Mouse (Mus musculus) spleen, embryonic (tissue): ENCODE results near the gene Cep95.
"Not testable (repeated sequence)": the region's sequence is repeated elsewhere in the genome, so short reads cannot be mapped to it uniquely, and the experiment has no call there.

Experiments
- CTCF ChIA-PET: fragments of 350-600 bp; sonication (Branson Sonifier 250); formaldehyde crosslinking; loops from one replicate; lab custom pipeline; 2022; lab: Charles Lee

Gene Cep95

GRCm38 (mm10) chr11:106802069-106802627, 13.1 kb downstream of the Cep95 start:
- CTCF ChIA-PET = no interaction called here

GRCm38 (mm10) chr11:106807442-106807841, 18.4 kb downstream of the Cep95 start:
- CTCF ChIA-PET = not testable (repeated sequence)

- CTCF ChIA-PET = no interaction called here
These were observed 23.5 kb downstream of the Cep95 start for GRCm38 (mm10) chr11:106812410-106813136.

- CTCF ChIA-PET = no interaction called here
These were observed 25.7 kb downstream of the Cep95 start for GRCm38 (mm10) chr11:106814601-106815320.

GRCm38 (mm10) chr11:106815331-106815730, 26.3 kb downstream of the Cep95 start:
- CTCF ChIA-PET = no interaction called here

- CTCF ChIA-PET = no interaction called here
These were observed 26.7 kb downstream of the Cep95 start for GRCm38 (mm10) chr11:106815761-106816160.

- CTCF ChIA-PET = no interaction called here
These were observed 27.3 kb downstream of the Cep95 start for GRCm38 (mm10) chr11:106816316-106816715.

- CTCF ChIA-PET = no interaction called here
These were observed 28.1 kb downstream of the Cep95 start for GRCm38 (mm10) chr11:106817156-106817555.

- CTCF ChIA-PET = no interaction called here
These were observed 28.8 kb downstream of the Cep95 start for GRCm38 (mm10) chr11:106817808-106818207.

- CTCF ChIA-PET = no interaction called here
These were observed 29.3 kb downstream of the Cep95 start for GRCm38 (mm10) chr11:106818341-106818740.

GRCm38 (mm10) chr11:106819595-106819994, 30.5 kb downstream of the Cep95 start:
- CTCF ChIA-PET = interaction anchor here (0.8 kb wide), 1 partner anchor 12 kb away, joined by 4 read pairs; no protein-coding TSS in a partner anchor

GRCm38 (mm10) chr11:106820252-106820651, 31.2 kb downstream of the Cep95 start:
- CTCF ChIA-PET = no interaction called here

GRCm38 (mm10) chr11:106820972-106821371, 31.9 kb downstream of the Cep95 start:
- CTCF ChIA-PET = no interaction called here

GRCm38 (mm10) chr11:106821397-106821796, 32.3 kb downstream of the Cep95 start:
- CTCF ChIA-PET = no interaction called here

GRCm38 (mm10) chr11:106822491-106822890, 33.4 kb downstream of the Cep95 start:
- CTCF ChIA-PET = no interaction called here

GRCm38 (mm10) chr11:106822911-106823310, 33.9 kb downstream of the Cep95 start:
- CTCF ChIA-PET = no interaction called here

GRCm38 (mm10) chr11:106823741-106824140, 34.7 kb downstream of the Cep95 start:
- CTCF ChIA-PET = no interaction called here

- CTCF ChIA-PET = no interaction called here
These were observed 35.4 kb downstream of the Cep95 start for GRCm38 (mm10) chr11:106824403-106824802.

- CTCF ChIA-PET = no interaction called here
These were observed 39.0 kb downstream of the Cep95 start for GRCm38 (mm10) chr11:106828079-106828478.

- CTCF ChIA-PET = interaction anchor here (0.6 kb wide), 1 partner anchor 79 kb away, joined by 4 read pairs; no protein-coding TSS in a partner anchor
These were observed 53.0 kb downstream of the Cep95 start for GRCm38 (mm10) chr11:106842002-106842401.

- CTCF ChIA-PET = interaction anchor here (1.2 kb wide), 1 partner anchor 69 kb away, joined by 3 read pairs; the partner anchor contains the start of gene Smurf2
These were observed 62.4 kb downstream of the Cep95 start for GRCm38 (mm10) chr11:106851438-106851837.
